Mouse (Mus musculus) lung, adult 2 months (tissue): Measurements from ENCODE around the gene Olfr1447.

ENCODE experiments used
- CTCF ChIP-seq: fragments of 200-500 bp; IDR thresholded peaks from 2 replicates; pipeline ENCODE4 v1.5.1; 2011; ENCODE audit warnings: mild to moderate bottlenecking, low read length, control low read depth; ENCODE audit not compliant: insufficient read depth
- POLR2A ChIP-seq: fragments of 200-500 bp; IDR thresholded peaks from 2 replicates; pipeline ENCODE4 v1.6.1; 2011; ENCODE audit warnings: low read depth, mild to moderate bottlenecking, control low read depth, low read length, borderline replicate concordance; ENCODE audit errors: extremely low read depth

DNA sequence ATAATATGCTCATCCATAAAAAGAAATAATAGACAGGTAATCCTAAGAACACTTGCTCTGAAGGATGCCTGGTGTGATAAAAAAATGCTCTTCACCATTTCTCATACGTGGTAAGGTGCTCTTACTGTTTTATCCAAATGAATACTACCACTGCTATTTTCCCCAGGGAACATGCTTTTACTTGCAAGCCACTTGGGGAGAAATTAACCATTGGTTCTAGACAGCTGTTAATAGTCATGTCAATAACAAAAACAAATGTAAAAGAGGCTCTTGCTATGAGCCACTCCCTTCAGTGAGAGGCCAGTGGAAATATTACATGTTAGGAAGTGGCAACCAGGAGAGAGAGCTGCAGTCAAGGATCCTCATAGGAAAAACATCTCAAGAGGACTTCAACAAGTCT lies 20.8 kb upstream of the Olfr1447 start, which contains the start of gene Olfr1448:
- no peak for TF ChIP-seq CTCF
- no peak for TF ChIP-seq POLR2A
